Mouse (Mus musculus): Measurements from ENCODE around the gene Arntl2.
"Not testable (repeated sequence)": the region's sequence is repeated elsewhere in the genome, so short reads cannot be mapped to it uniquely, and the experiment has no call there.

The Arntl2 gene

DNA sequence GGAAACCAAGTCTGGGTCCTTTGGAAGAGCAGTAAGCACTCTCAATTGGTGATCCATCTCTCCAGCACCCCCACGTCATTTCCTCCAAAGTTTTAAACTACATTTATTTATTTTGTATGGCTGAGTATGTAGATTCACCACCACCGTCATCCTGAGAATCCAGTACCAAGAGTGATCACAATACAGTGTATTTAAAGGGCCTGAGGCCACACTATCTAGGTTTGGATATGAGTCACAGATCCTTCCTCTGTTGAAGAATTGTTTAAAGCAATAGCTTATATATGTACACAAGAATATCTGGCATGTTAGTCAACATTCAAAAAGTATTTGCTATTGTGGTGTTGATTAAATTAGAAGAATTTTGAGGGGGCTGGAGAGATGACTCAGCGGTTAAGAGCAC lies 52.4 kb downstream of the Arntl2 start:
- no peak for DNase-seq (ENCODE audit: low read depth, low spot score)

DNA sequence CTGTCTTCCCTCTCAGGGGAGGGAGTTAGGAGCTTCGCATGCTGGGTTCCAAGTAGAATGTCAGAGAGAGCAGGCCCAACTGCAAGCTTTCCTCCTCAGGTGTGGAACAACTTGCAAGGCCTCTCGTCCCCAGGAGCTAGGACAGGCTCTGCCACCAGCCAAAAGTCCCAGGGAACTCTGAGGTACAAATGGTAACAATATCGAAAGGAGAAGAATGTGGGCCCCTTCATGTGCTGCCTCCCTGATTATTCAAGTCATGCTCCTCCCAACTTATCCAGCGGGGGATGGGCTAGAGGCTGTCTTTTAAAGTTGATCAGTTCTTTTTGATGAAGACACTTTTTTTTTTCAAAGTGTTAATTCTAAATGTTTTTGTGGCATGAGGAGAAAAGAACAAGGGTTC lies 54.2 kb downstream of the Arntl2 start, which contains the start of gene Smco2:
Smco2 (plus strand) TSS at position 55 of the 400 bp plus-strand sequence.
- no peak for DNase-seq (ENCODE audit: low read depth, low spot score)

DNA sequence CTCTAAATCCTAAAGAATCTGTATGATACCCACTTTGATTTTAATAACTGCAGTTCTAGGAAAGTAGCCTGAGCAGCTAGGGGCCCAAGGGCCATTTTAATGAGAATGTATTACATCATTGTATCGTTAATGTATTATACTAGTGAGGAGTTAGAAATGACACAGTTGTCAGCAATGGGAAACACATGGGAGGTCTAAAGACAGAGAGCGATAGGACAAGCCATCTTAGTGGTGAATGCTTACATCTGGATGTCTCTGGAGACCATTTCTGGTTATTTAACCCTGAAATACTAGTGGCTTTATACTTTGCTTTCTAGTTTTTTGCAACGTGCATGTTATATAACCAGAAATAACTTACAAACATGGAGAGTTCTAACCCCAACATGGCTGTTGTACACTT lies 56.1 kb downstream of the Arntl2 start:
- DNase-seq (ENCODE audit: low read depth, low spot score): no peak

DNA sequence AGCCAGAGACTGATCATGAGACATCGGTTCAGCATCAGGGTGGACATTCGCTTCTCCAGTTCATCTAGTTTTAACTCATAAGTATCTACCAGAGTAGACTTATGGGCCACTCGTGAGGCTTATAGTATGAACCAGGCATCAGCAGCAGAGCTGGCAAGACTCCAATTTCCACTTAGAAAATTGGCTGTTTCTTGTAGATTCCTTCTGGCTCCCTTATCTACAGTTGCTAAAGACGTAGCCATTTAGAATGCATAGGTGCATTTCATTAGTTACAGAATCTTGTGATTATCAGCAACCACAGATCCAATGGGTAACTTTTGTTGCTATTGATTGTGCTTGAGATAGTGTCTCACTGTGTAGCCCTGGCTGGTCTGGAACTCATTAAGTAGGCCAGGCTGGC lies 56.9 kb downstream of the Arntl2 start:
- DNase-seq (ENCODE audit: low read depth, low spot score): no peak

DNA sequence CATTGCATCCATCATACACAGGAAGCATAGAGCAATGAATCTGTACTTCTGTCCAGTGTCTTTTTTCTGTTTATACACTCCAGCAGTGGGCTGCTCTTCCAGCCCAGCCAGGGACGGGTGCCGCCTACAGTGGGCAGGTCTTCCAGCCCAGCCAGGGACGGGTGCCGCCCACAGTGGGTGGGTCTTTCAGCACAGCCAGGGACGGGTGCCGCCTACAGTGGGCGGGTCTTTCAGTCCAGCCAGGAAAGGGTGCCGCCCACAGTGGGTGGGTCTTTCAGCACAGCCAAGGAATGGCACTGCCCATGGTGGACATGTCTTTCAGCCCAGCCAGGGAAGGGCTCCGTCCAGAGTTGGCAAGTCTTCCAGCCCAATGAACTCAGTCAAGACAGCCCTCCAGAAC lies 59.3 kb downstream of the Arntl2 start:
- no peak for DNase-seq (ENCODE audit: low read depth, low spot score)

DNA sequence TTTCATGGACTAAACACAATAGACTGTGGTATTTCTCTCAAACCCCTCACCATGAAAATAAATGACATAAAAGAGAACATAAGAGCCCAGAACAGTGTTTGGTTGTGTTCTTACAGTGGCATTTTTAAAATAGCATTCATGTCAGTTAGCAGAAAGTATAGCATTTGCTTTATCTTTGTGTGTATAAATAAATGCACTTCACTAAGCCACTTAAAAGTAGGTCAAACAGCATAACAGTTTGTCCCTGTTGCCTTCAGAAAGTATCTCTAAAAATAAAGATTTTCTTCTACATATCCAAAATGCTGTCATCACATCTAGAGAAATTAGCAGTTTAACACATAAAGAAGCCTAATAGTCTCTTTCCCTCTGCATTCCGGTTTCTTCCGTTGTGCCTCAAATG lies 61.5 kb downstream of the Arntl2 start:
- DNase-seq (ENCODE audit: low read depth, low spot score): no peak

DNA sequence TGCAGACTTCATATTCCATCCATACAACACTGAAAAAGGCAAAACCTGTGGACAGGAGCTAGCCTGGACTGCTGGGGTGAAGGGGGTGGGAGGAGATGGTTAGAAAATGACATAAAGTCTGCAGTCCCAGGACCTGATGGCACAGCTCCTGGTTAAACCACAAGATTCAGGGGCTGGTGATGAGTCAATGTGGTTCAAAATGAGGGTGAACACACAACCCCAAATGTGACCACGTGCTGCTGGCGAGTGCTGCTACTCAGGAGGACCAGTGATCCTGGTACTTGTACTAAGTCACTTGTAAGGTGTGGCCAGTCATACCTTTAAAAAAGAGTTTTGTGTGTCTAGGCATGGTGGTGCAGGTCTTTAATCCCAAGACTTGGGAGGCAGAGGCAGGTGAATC lies 67.3 kb downstream of the Arntl2 start:
- no peak for DNase-seq (ENCODE audit: low read depth, low spot score)

DNA sequence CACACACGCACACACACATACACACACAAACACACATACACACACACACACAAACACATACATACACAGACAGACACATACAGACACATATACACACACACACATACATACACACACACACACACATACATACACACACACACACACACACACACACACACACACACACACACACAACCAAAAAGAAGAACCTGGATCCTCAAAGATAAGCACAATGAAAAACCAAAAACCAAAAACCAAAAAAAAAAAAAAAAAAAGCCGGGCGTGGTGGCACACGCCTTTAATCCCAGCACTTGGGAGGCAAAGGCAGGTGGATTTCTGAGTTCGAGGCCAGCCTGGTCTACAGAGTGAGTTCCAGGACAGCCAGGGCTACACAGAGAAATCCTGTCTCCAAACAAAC lies 68.5 kb downstream of the Arntl2 start:
- not testable (repeated sequence) for DNase-seq (ENCODE audit: low read depth, low spot score)

DNA sequence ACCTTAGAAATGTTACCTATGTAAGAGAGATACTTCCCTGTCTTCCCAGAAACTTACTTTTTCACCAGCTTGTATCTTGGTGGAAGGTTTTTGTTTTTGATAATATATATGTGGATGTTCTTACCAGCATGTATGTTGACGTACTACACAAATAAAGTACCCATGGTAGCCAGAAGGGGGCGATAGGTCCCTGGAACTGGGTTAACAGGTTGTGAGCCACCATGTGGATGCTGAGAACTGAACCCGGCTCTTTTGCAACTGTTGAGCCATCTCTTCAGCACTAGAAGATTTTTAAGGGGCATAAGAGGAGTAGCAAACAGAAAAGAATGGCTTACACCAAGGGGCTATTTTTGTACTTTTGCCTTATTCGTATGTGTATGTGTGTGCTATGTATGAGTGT lies 69.8 kb downstream of the Arntl2 start:
- no peak for DNase-seq (ENCODE audit: low read depth, low spot score)

DNA sequence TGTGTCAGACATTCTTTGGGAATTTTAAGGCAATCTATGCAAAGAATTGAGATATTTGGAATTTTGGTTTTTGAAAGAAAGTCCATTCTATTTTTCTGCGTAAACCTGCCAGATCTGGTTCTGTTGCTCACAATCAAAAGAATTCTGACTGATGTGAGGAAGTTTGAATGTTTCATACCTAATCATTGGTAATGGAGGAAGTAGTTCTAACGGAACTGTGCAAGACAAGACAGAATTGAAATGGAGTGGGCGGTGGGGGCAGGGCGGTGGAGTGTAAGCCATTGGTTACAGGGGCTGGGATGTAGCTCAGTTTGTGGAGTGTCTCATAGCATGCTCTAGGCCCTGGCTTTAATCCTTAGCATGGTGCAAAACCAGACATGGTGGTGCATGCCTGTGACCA lies 76.1 kb downstream of the Arntl2 start:
- DNase-seq (ENCODE audit: low read depth, low spot score): no peak

DNA sequence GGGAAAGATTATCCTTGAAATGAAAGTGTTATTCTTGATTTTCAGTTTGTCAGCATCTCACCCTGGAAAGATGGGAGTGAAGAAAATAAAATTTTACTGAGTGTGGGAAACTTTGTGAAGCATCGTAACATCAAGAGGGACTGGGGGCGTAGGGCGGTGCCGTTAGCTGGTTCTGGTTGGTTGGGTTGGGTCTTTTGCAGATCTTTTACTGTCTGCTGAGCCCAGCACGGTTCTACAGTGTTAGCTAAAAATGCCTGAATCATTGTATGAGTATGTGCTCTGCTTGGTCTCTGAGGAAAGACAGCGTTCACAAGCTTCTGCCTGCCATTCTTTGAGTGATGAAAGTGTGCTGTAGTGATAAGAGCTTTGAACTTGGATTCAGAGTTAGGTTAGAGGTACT lies 78.6 kb downstream of the Arntl2 start:
- no peak for DNase-seq (ENCODE audit: low read depth, low spot score)

DNA sequence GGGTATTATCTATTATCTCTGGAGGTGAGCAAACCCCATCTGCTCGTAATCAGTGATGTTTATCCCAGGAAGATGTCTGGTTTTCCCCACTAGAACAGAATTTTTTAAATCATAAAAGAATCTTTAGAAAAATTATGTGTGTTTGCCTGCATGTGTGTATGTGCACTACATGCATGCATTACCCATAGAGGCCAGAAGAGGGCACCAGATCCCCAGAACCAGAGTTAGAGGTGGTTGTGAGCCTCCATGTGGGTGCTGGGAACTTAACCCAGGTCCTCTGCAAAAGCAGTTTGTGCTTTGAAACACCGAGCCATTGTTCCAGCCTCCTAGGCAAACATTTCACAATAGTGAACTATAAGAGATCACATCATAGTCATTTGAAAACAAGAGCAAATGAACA lies 81.0 kb downstream of the Arntl2 start:
- no peak for DNase-seq (ENCODE audit: low read depth, low spot score)

DNA sequence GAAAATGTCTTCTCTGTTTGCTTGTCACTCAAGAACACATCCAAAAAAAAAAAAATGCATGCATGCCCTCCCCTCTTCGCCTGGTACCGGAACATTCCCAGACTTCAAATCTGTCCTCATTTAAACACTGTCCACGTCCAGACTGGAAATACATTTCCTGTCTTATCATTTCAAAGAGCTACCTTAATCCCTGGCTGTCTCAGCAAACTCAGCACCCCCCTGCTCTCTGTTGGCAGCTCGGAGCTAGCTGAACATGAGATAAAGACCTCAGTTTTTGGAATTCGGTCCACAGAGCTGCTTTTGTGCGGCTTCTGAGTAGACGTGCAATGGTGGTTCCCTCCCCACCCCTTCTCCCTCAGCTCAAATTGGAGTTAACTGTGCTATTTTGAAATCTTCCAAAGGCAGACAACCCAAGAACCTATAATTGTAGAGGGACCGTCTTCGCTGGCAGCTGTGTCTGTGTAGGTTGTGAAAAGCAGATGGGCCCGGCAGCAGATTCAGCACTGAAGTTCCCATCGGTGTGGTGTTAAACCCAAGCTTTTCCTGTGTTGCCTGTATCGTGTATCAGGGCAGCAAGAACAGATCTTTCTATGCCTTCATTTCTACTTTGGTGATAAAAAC lies 81.7 kb downstream of the Arntl2 start:
- no peak for DNase-seq (ENCODE audit: low read depth, low spot score)

DNA sequence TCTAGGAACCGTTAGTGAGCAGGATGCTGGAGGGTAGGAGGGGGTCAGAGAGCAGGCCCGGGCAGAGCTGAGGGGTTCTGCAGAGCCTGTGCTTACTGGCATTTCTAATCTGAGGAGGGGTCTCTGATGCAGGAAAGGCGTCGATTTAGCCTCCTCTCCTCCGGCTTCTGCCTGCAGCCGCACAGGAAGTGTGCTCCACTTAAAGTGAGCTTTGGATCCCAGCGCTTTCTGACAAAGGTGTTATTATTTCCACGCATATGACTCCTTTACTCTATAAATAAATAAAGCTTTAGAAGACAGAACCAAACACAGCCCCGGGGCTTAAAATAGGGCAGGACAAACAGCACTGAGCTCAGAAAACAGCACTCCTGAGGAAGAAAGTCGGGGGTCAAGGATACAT lies 83.1 kb downstream of the Arntl2 start:
- no peak for DNase-seq (ENCODE audit: low read depth, low spot score)

DNA sequence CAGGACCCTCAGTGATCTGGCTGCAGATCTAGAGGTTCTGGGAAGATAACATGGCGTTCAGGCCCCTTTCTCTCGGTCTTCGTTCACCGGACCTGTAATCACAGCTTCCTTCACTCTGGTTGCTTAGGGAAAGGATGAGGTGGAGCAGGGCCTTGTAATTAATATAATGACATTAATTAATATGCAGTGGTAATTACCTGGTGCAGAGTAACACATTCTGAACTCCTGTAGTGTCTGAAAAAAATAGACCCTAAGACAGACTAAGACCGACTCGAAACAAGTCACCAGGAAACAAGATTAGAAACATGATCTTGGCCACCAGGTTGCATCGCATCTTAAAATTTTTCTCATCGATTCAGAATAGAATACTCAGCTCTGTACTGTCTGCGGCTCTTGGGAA lies 84.0 kb downstream of the Arntl2 start:
- DNase-seq (ENCODE audit: low read depth, low spot score): no peak

DNA sequence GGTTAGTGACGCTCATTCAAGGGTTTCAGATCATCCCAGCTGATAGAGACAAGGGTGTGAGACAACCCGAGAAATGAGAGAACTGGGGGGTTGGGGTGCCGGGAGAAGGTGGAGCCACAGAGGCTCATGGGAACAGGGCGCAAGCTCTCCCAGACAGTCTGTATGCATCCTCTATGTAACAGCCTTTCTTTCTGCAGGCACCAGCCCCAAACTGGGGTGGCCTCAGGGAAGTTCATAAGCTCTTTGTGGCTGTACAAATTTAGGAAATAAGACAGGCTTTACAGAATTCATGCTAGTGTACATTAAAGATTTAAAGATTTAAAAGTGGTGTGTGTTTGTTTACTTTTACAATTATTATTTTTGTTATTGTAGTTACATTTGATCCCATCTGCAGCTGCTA lies 84.4 kb downstream of the Arntl2 start:
- peak; percentile 26 for DNase-seq (ENCODE audit: low read depth, low spot score)

DNA sequence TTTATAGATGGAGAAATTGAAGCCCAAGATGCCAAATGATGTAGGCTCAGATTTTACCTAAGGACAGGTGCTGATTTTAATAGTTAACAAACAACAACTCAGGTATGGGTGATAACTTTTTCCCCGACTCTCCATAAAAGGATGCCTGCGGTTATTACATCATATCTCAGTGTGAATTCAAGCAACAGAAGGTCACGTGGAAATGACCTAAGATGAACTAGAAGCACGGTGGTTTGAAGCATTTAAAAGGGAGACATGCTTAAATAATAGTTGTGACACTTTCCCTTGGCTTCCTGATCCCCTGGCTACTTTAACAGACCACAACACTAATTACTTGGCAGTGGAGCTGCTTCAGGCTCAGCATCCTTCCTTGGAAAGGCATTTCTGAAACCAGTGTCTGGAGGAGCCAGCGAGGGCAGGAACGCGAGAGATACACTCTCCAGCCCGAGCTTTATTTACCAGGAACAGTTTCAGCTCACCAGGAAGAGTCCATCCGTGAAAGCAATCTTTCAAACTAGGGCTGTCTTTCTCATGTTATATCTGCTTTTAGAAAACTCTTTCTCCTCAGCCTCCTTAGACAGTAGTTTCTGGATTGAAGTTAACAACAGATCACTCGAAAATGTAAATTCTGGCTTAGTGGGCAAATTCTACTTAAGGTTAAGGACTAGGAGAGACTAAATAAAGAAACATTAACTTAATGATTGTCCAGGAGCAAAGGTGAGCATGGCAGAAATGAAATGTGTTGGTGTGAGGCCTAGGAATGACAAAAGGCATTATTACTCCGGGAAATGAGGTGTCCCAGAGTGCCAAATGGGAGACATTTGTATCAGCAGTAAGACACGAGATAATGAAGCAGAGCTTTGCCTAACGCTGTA lies 86.3 kb downstream of the Arntl2 start:
- no peak for DNase-seq (ENCODE audit: low read depth, low spot score)

All from CD4-positive helper T cell, adult 2 months (primary cell).